Mouse (Mus musculus): ENCODE measurements around the gene Mecom.

The Mecom gene

DNA sequence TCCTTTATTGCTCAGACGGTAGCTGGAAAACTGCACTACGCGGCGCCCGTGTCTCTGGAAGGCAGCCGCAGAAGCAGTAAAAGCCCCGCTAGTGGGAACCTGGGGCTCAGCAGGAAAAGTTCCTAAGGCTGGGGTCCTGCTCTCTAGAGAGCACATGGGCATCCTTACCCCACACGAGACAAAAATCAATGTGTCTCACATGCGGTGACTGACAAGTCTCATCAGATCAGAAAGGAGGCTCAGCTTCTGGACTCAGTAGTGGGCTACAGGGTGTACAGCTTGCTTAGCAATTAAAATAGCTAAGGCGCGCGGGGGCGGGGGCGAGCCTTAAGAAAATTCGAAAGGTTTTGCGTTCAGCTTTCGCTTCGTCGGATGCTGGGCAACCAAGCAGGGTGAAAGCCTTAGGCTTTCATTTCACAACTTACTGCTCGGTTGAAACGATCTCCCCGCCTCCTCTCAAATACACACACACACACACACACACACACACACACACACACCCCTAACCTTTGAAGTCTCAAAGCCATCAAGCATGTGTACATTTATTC is 40.7 kb downstream of the Mecom start:
- H3K4me1 ChIP-seq (replicated peaks; ENCODE audit: low read depth, low read length), result peaks cover 50% of the 10 kb centered on the region
- H3K36me3 ChIP-seq (ENCODE audit: insufficient read depth, low read length), result no peaks in the 10 kb centered on the region
- TF ChIP-seq CTCF (conservative IDR thresholded peaks at IDR 0.05; ENCODE audit: low read length), result no peak
- no peak for TF ChIP-seq NANOG (IDR thresholded peaks at IDR 0.05; ENCODE audit: borderline replicate concordance, low read length)
- no peak for TF ChIP-seq POU5F1 (IDR thresholded peaks at IDR 0.05; ENCODE audit: borderline replicate concordance, low read length)
- H3K27me3 ChIP-seq (ENCODE audit: insufficient read depth, low read length), result peaks cover 75% of the 10 kb centered on the region
- H3K9me3 ChIP-seq (ENCODE audit: low read length), result no peaks in the 10 kb centered on the region
- H3K4me3 ChIP-seq (replicated peaks; ENCODE audit: low read length), result peak overlapping the region; percentile 87; the same call in 1 of the 2 replicates

DNA sequence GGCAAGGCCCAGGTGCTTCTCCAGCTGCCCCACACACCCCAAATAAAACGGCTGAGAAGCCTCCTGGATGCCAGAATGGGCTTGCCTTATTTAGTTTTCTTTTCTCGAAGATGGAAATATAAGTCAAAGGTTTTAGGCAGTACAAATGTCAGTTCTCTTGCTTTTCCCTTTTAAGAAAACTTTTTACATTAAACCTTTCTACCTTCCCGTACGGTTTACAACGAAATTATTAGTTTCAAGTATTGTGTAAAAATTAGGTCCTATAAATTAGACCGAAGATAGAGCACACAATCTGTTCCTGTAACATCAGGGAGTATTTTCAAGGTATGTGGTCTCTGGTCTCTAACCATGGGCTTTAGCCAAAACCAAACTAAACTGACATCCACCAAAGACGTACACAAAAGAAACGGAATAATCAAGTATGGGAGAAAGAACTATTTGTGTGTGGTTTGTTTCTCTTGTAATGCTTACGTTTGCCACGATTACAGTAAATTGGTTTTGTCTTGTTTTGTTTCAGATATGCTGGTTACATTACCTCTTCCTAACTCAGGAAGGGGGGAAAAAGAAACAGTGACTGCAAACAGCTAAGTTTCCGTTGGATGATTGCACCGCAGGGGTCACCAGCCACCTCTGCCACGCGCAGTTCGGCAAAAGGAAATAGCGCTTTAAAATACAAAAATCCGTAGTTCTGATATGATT is 41.3 kb downstream of the Mecom start:
- H3K27me3 ChIP-seq (ENCODE audit: insufficient read depth, low read length), result peaks cover 69% of the 10 kb centered on the region
- no peaks in the 10 kb centered on the region for H3K9me3 ChIP-seq (ENCODE audit: low read length)
- TF ChIP-seq CTCF (conservative IDR thresholded peaks at IDR 0.05; ENCODE audit: low read length), result 0 out of 2 replicates have a peak, but pooled peaks have one; percentile 1
- TF ChIP-seq POU5F1 (IDR thresholded peaks at IDR 0.05; ENCODE audit: borderline replicate concordance, low read length), result no peak
- peaks cover 48% of the 10 kb centered on the region for H3K4me1 ChIP-seq (replicated peaks; ENCODE audit: low read depth, low read length)
- H3K36me3 ChIP-seq (ENCODE audit: insufficient read depth, low read length), result no peaks in the 10 kb centered on the region
- H3K4me3 ChIP-seq (replicated peaks; ENCODE audit: low read length), result peak overlapping the region; percentile 87; the same call in 1 of the 2 replicates

DNA sequence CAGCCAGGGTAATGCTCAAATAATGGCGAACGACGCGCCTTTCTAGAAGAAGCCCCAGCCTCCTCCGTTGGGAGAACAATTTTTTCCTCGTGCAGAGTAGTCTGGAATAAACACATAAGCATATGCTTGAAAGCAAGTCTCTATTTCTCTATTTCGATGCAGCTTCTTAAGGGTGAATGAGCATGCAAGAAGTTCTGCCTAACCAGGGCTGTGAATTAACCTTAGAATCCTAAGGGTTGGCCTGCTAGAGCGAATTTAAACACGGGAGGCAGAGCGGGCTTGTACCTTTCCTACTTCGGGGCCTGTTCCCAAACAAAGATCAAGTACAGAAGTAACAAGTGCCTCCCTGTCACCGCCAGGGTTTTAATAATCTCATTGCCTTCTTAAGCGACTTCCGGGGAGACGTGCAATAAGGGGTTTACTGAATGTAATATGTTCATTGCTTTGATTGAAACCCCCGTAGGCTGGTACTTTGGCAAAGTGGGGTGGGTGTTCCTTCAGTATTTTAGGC is 42.0 kb downstream of the Mecom start:
- H3K4me3 ChIP-seq (replicated peaks; ENCODE audit: low read length), result no peak overlapping the region
- no peaks in the 10 kb centered on the region for H3K36me3 ChIP-seq (ENCODE audit: insufficient read depth, low read length)
- no peaks in the 10 kb centered on the region for H3K9me3 ChIP-seq (ENCODE audit: low read length)
- TF ChIP-seq NANOG (IDR thresholded peaks at IDR 0.05; ENCODE audit: borderline replicate concordance, low read length) (no peak), CTCF (conservative IDR thresholded peaks at IDR 0.05; ENCODE audit: low read length) (no peak), POU5F1 (IDR thresholded peaks at IDR 0.05; ENCODE audit: borderline replicate concordance, low read length) (no peak)
- peaks cover 41% of the 10 kb centered on the region for H3K4me1 ChIP-seq (replicated peaks; ENCODE audit: low read depth, low read length)
- peaks cover 62% of the 10 kb centered on the region for H3K27me3 ChIP-seq (ENCODE audit: insufficient read depth, low read length)

DNA sequence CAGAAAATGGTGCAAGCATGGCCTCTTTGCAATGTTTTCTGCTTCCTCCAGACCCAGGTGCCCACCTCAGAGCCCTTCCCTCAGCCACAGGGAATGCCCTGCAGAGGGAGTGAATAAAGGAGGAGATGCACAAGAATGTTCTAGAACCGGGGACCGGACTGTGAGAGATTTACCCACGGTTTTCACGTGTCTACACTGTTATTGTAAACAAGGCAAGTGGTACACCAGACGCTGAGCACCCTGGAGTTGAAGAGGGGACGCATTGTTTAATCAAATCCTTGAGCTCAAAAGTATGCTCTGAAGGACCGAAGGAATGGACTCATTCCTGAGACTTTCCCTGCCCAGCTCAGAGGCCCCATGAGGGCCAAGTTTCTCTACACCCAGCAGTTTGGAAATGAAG is 43.2 kb downstream of the Mecom start:
- no peak overlapping the region for H3K4me3 ChIP-seq (replicated peaks; ENCODE audit: low read length)
- TF ChIP-seq CTCF (conservative IDR thresholded peaks at IDR 0.05; ENCODE audit: low read length) (no peak), NANOG (IDR thresholded peaks at IDR 0.05; ENCODE audit: borderline replicate concordance, low read length) (no peak), POU5F1 (IDR thresholded peaks at IDR 0.05; ENCODE audit: borderline replicate concordance, low read length) (no peak)

DNA sequence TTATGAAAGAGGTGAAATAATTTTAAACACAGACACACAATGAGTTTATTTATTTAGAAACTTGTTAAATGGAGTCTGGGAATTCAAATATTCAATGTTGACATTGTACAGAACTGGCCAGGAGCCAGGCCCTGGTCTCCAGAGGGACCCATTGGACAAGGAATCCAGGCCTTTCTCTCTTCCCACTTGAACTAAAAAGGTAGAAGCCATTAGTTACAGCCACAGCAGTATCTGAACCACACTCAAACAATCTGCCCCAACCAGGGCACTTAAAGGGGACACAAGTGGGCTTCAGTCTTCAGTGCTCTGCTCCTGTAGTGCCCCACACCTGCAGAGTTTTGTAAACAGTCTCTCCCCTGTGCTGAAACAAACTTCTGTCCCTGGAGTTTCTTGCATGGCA is 44.0 kb downstream of the Mecom start:
- Histone ChIP-seq H3K9me3 (ENCODE audit: low read length) (no peaks in the 10 kb centered on the region), H3K4me3 (replicated peaks; ENCODE audit: low read length) (no peak overlapping the region), H3K27me3 (ENCODE audit: insufficient read depth, low read length) (peaks cover 46% of the 10 kb centered on the region), H3K4me1 (replicated peaks; ENCODE audit: low read depth, low read length) (peaks cover 30% of the 10 kb centered on the region), H3K36me3 (ENCODE audit: insufficient read depth, low read length) (no peaks in the 10 kb centered on the region)
- TF ChIP-seq NANOG (IDR thresholded peaks at IDR 0.05; ENCODE audit: borderline replicate concordance, low read length) (no peak), CTCF (conservative IDR thresholded peaks at IDR 0.05; ENCODE audit: low read length) (no peak), POU5F1 (IDR thresholded peaks at IDR 0.05; ENCODE audit: borderline replicate concordance, low read length) (no peak)

More for the DNA sequence above, 43.2 kb downstream of the Mecom start:
- Histone ChIP-seq H3K9me3 (ENCODE audit: low read length) (no peaks in the 10 kb centered on the region), H3K4me1 (replicated peaks; ENCODE audit: low read depth, low read length) (peaks cover 29% of the 10 kb centered on the region), H3K36me3 (ENCODE audit: insufficient read depth, low read length) (no peaks in the 10 kb centered on the region), H3K27me3 (ENCODE audit: insufficient read depth, low read length) (peaks cover 52% of the 10 kb centered on the region)

DNA sequence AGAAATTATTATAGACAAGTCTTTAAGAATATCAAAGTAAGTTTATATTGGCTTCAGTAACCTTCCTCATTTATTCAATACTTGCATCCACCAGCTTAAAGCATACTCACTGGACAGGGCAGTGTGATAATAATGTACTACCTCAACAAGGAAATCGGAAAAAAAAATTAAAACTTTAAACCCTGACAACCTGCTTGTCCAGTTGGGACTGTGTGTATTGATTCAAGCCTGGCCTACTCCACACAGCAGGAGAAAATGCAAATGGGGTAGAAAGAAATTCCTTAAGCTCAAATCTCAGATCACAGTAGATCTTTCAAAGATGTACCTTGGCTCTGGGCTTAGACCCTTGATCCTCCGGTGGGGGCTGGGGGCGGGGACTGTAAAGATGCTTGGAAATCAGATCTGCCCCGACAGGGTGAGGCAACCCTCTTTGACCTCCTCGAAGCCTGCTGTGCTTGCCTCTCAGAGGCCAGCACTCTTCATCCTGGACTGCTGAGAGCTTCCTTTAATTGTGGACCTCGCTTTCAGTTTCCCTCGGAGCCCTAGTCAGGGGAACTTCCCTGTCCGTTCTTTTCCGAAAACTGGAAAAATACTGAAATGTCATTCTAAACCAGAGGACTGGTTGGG is 49.5 kb downstream of the Mecom start:
- Histone ChIP-seq H3K9me3 (ENCODE audit: low read length) (peaks cover 1% of the 10 kb centered on the region; the same call in 1 of the 2 replicates), H3K4me3 (replicated peaks; ENCODE audit: low read length) (no peak overlapping the region), H3K36me3 (ENCODE audit: insufficient read depth, low read length) (no peaks in the 10 kb centered on the region), H3K4me1 (replicated peaks; ENCODE audit: low read depth, low read length) (peaks cover 15% of the 10 kb centered on the region), H3K27me3 (ENCODE audit: insufficient read depth, low read length) (peaks cover 2% of the 10 kb centered on the region; the same call in 1 of the 2 replicates)
- TF ChIP-seq NANOG (IDR thresholded peaks at IDR 0.05; ENCODE audit: borderline replicate concordance, low read length) (no peak), CTCF (conservative IDR thresholded peaks at IDR 0.05; ENCODE audit: low read length) (no peak), POU5F1 (IDR thresholded peaks at IDR 0.05; ENCODE audit: borderline replicate concordance, low read length) (no peak)

DNA sequence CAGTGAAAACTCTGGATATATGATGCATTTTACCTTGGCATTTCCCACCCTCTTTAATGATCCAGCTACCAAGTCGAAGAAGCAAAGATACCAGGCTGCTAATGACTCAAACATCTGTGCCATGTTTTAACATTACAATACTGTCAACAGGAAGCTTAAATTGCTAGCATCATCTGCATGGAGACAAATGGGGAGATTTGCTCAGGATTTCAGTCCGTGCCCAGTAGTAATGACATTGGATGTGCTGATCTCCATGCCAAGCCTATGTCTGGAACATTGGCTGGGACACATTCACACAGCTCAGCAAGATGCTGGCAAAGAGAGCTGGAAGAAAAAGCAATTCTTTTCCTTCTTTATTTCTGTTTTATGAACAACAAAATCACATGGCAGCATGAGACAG is 53.4 kb downstream of the Mecom start:
- Histone ChIP-seq H3K4me3 (replicated peaks; ENCODE audit: low read length) (no peak overlapping the region), H3K36me3 (ENCODE audit: insufficient read depth, low read length) (no peaks in the 10 kb centered on the region), H3K4me1 (replicated peaks; ENCODE audit: low read depth, low read length) (peaks cover 15% of the 10 kb centered on the region), H3K9me3 (ENCODE audit: low read length) (peaks cover 8% of the 10 kb centered on the region), H3K27me3 (ENCODE audit: insufficient read depth, low read length) (no peaks in the 10 kb centered on the region)
- TF ChIP-seq POU5F1 (IDR thresholded peaks at IDR 0.05; ENCODE audit: borderline replicate concordance, low read length) (no peak), CTCF (conservative IDR thresholded peaks at IDR 0.05; ENCODE audit: low read length) (no peak), NANOG (IDR thresholded peaks at IDR 0.05; ENCODE audit: borderline replicate concordance, low read length) (no peak)

DNA sequence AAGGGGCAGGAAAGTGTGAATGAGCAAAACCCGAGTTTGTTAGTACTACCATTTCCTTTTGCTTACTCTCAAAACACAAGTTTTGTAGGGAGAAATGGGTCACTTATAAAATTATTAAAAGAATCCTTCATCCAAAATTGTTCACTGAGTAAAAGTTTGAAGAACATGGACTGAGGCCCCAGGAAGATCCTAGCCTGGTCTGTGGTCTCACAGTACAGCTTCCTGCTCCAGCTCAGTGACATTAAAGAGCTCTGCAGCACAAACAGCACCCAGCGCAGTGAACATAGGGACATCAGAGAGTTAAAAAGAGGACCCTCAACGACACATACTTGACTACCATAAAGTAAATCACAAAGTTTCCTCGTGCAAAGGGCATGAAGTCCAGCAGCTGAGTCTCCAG is 59.0 kb downstream of the Mecom start:
- Histone ChIP-seq H3K27me3 (ENCODE audit: insufficient read depth, low read length) (no peaks in the 10 kb centered on the region; the same call in 1 of the 2 replicates), H3K4me1 (replicated peaks; ENCODE audit: low read depth, low read length) (no peaks in the 10 kb centered on the region), H3K4me3 (replicated peaks; ENCODE audit: low read length) (no peak overlapping the region), H3K36me3 (ENCODE audit: insufficient read depth, low read length) (no peaks in the 10 kb centered on the region), H3K9me3 (ENCODE audit: low read length) (peaks cover 8% of the 10 kb centered on the region)
- TF ChIP-seq NANOG (IDR thresholded peaks at IDR 0.05; ENCODE audit: borderline replicate concordance, low read length), result no peak
- TF ChIP-seq POU5F1 (IDR thresholded peaks at IDR 0.05; ENCODE audit: borderline replicate concordance, low read length), result no peak
- TF ChIP-seq CTCF (conservative IDR thresholded peaks at IDR 0.05; ENCODE audit: low read length), result no peak

Data from E14TG2a.4 (cell line).